Mouse (Mus musculus) bone marrow, adult 2 months (tissue): ENCODE data around the gene Rubcn. TPM values are rescaled to one million over a fixed set of nuclear protein-coding genes. Genes with fewer than 3 reads are reported as not detected.

ENCODE experiments used
- H3K27ac ChIP-seq: fragments of 200-500 bp; 2 replicates; pipeline ENCODE4 v1.5.1; 2012; ENCODE audit warnings: low read depth, mild to moderate bottlenecking, control low read depth, inconsistent platforms, low read length; ENCODE audit not compliant: control insufficient read depth, poor library complexity, insufficient read depth
- H3K4me1 ChIP-seq: fragments of 200-500 bp; 2 replicates; pipeline ENCODE4 v1.6.1; 2011; ENCODE audit warnings: low read length; ENCODE audit not compliant: control insufficient read depth, insufficient read depth
- H3K4me3 ChIP-seq: fragments of 200-500 bp; replicated peaks from 2 replicates; pipeline ENCODE3; 2011; ENCODE audit warnings: mild to moderate bottlenecking, low read depth, low read length, control low read depth; ENCODE audit not compliant: control insufficient read depth
- CTCF ChIP-seq: fragments of 200-500 bp; IDR thresholded peaks from 2 replicates; pipeline ENCODE4 v1.5.1; 2011; ENCODE audit warnings: low read length, control low read depth; ENCODE audit not compliant: control insufficient read depth, insufficient read depth
- POLR2A ChIP-seq: fragments of 200-500 bp; IDR thresholded peaks from 2 replicates; pipeline ENCODE4 v1.6.1; 2011; ENCODE audit warnings: low read depth, mild to moderate bottlenecking, control low read depth, low read length, borderline replicate concordance; ENCODE audit not compliant: control insufficient read depth
- WGBS: fragments of 180-500 bp; shearing (Covaris S2); methylation state at CpG from one replicate; pipeline ENCODE4 v1.1.7; 2018; 5-methylcytosine and 5-hydroxymethylcytosine counted together
- polyA plus RNA-seq: library from polyadenylated mRNA; stranded (reverse); fragments of >200 nt; gene quantifications from 2 replicates; pipeline ENCODE4 v1.2.4, GENCODE M21; 2011; ENCODE audit warnings: low replicate concordance; ENCODE audit not compliant: missing spikeins, insufficient read depth, insufficient read length

The Rubcn gene
- polyA plus RNA-seq, 1 experiment = 25.8 TPM

- Histone ChIP-seq H3K4me3 (no peak overlapping the region), H3K27ac (no peak overlapping the region), H3K4me1 (no peaks in the 10 kb centered on the region)
- WGBS = 84% methylated on average over 13 of the region's 13 CpGs
- no peak for TF ChIP-seq CTCF
- no peak for TF ChIP-seq POLR2A
Observed at GRCm38 (mm10) chr16:32784840-32785239, 92.7 kb downstream of the Rubcn start.

- Histone ChIP-seq H3K4me1 (no peaks in the 10 kb centered on the region), H3K4me3 (no peak overlapping the region), H3K27ac (no peak overlapping the region)
- TF ChIP-seq POLR2A (no peak), CTCF (no peak)
- WGBS = 72% methylated on average over 5 of the region's 5 CpGs
Observed at GRCm38 (mm10) chr16:32783324-32784062, 94.1 kb downstream of the Rubcn start.

GRCm38 (mm10) chr16:32778956-32779355 lies 98.6 kb downstream of the Rubcn start:
- no peak overlapping the region for H3K27ac ChIP-seq
- no peak overlapping the region for H3K4me3 ChIP-seq
- H3K4me1 ChIP-seq = no peaks in the 10 kb centered on the region
- WGBS = 68% methylated on average over 8 of the region's 8 CpGs
- no peak for TF ChIP-seq POLR2A
- TF ChIP-seq CTCF = no peak

GRCm38 (mm10) chr16:32776676-32777075 lies 100.9 kb downstream of the Rubcn start:
- 36% methylated on average over 10 of the region's 10 CpGs for WGBS
- Histone ChIP-seq H3K27ac (no peak overlapping the region), H3K4me3 (no peak overlapping the region), H3K4me1 (no peaks in the 10 kb centered on the region)
- no peak for TF ChIP-seq POLR2A
- TF ChIP-seq CTCF = no peak

Other genes with a start within 250 kb of the Rubcn start
- gene Tnk2, start 233.9 kb downstream of the Rubcn start, polyA plus RNA-seq = 70.2 and 105 TPM in 2 replicates
- not detected in 2 replicates for gene Muc4, start 141.9 kb downstream of the Rubcn start, polyA plus RNA-seq
- not detected in 2 replicates for gene Muc20, start 80.3 kb downstream of the Rubcn start, polyA plus RNA-seq
- not detected in 2 replicates for gene Smbd1, start 67.3 kb downstream of the Rubcn start, polyA plus RNA-seq
- gene Fyttd1, start 266 bp downstream of the Rubcn start, polyA plus RNA-seq = 7.2 and 12.0 TPM in 2 replicates
- gene Lrch3, start 36.3 kb upstream of the Rubcn start, polyA plus RNA-seq = 6.2 and 13.0 TPM in 2 replicates
- gene Iqcg, start 178.5 kb upstream of the Rubcn start, polyA plus RNA-seq = 1.8 TPM in 1 of 2 replicates, not detected in the other
- 942 and 1,406 TPM in 2 replicates for gene Rpl35a, start 178.7 kb upstream of the Rubcn start, polyA plus RNA-seq
- 2.4 and 3.3 TPM in 2 replicates for gene Lmln, start 184.8 kb upstream of the Rubcn start, polyA plus RNA-seq